Mouse (Mus musculus): ENCODE measurements around the gene Utp6.

DNA sequence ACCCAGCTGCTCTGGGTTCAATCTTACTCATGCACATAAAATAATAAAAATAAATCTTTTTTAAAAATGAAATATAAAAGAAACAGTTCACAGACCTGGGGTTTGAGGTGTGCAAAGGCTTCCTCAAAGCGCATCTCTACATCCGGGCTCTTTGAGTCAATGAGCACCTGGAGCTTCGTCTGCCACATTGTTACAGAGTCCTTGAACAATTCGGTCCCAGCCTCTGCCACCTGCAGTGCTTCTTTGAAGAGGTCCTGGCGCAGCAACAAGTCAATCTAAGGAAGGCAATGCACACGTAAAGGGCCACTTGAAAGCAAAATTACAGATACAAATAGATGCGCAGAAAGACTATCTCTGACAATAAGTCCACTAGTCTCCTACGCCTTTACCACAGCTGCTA is 19.1 kb downstream of the Utp6 start:
- TF ChIP-seq RCOR1 (conservative IDR thresholded peaks at IDR 0.05; ENCODE audit: low read depth, low read length) (no peak), MAFK (IDR thresholded peaks at IDR 0.05; ENCODE audit: insufficient replicate concordance, low read length) (no peak), CTCF (conservative IDR thresholded peaks at IDR 0.05 in 1 of 2, IDR thresholded peaks at IDR 0.05 in 1 of 2; ENCODE audit: low read depth in 2 of 2, low read length in 2 of 2) (no peak), USF2 (conservative IDR thresholded peaks at IDR 0.05; ENCODE audit: low read depth, low read length) (no peak), POLR2A (IDR thresholded peaks at IDR 0.05; ENCODE audit: low read depth, low read length) (no peak), MAZ (IDR thresholded peaks at IDR 0.05; ENCODE audit: low read depth, low read length) (no peak), ETS1 (conservative IDR thresholded peaks at IDR 0.05; ENCODE audit: low read depth, low read length) (no peak), EP300 (IDR thresholded peaks at IDR 0.05; ENCODE audit: low read length) (no peak), GABPA (IDR thresholded peaks at IDR 0.05; ENCODE audit: insufficient replicate concordance, low read depth, low read length) (no peak), RAD21 (IDR thresholded peaks at IDR 0.05; ENCODE audit: low read depth, low read length) (no peak), ZC3H11A (IDR thresholded peaks at IDR 0.05; ENCODE audit: low read depth, low read length) (no peak)
